Mouse (Mus musculus) G1E (cell line): ENCODE data around the gene Fn1. TPM values are rescaled to one million over a fixed set of nuclear protein-coding genes. Genes with fewer than 3 reads are reported as not detected.

Source experiments
- ATAC-seq: 2 replicates; pipeline ENCODE4 v1.8.0; 2016; ENCODE audit warnings: mild to moderate bottlenecking; ENCODE audit not compliant: insufficient number of reproducible peaks, poor library complexity, low FRiP score, severe bottlenecking; ENCODE audit errors: extremely low read depth
- DNase-seq: peaks from one replicate; pipeline ENCODE4 v3.0.0; 2012; ENCODE audit warnings: low spot score
- H3K27me3 ChIP-seq: 2 replicates; pipeline ENCODE4 v1.6.1; 2012; ENCODE audit warnings: mild to moderate bottlenecking, low read length, inconsistent platforms; ENCODE audit not compliant: insufficient read depth
- H3K36me3 ChIP-seq: replicated peaks from 2 replicates; pipeline ENCODE3; 2012; ENCODE audit warnings: mild to moderate bottlenecking, inconsistent platforms
- H3K4me1 ChIP-seq: 2 replicates; pipeline ENCODE4 v1.6.1; 2012; ENCODE audit warnings: low read depth, low read length, inconsistent platforms, mixed read lengths; ENCODE audit not compliant: insufficient read depth
- H3K4me3 ChIP-seq: 2 replicates; pipeline ENCODE4 v1.5.1; 2012; ENCODE audit warnings: low read depth, mild to moderate bottlenecking, inconsistent platforms, low read length, moderate library complexity, mixed read lengths
- H3K9me3 ChIP-seq: replicated peaks from 2 replicates; pipeline ENCODE4 v1.6.1; 2012; ENCODE audit warnings: inconsistent platforms
- CTCF ChIP-seq: IDR thresholded peaks from 2 replicates; pipeline ENCODE4 v1.5.1; 2012; ENCODE audit warnings: low read depth, low read length, inconsistent platforms, mixed read lengths
- GATA1 ChIP-seq: IDR thresholded peaks from 2 replicates; pipeline ENCODE4 v1.6.1; 2012; ENCODE audit warnings: borderline replicate concordance, low read length, inconsistent platforms, mixed read lengths
- GATA2 ChIP-seq: IDR thresholded peaks from 2 replicates; pipeline ENCODE4 v1.6.1; 2012; ENCODE audit warnings: low read depth, low read length, inconsistent platforms, borderline replicate concordance
- POLR2AphosphoS5 ChIP-seq: IDR thresholded peaks from 2 replicates; pipeline ENCODE4 v1.6.1; 2012; ENCODE audit warnings: low read depth, low read length, inconsistent platforms; ENCODE audit not compliant: insufficient replicate concordance
- TAL1 ChIP-seq: conservative IDR thresholded peaks from 2 replicates; pipeline ENCODE4 v1.6.1; 2012; ENCODE audit warnings: low read depth, low read length, inconsistent platforms, mixed read lengths
- polyA plus RNA-seq: library from polyadenylated mRNA; stranded (reverse); fragments of >175 nt; gene quantifications from 2 replicates; pipeline ENCODE4 v1.2.3, GENCODE M21; 2012
- total RNA-seq, 2 experiments: library from RNA; stranded (forward) in 1 of 2; stranded (reverse) in 1 of 2; fragments of 200-1000 nt in 1 of 2; fragments of >200 nt in 1 of 2; fragmentation: Nextera tagmentation in 1 of 2; gene quantifications; 2 replicates each; pipeline ENCODE4 v1.2.3; 2014 to 2017

Gene Fn1
- total and polyA plus RNA-seq, 3 experiments = 0.01 to 0.98 TPM; not detected in 1

- Histone ChIP-seq H3K36me3 (no peaks in the 10 kb centered on the region), H3K4me1 (peaks cover 5% of the 10 kb centered on the region; the same call in 1 of the 2 replicates), H3K4me3 (no peak overlapping the region), H3K27me3 (peaks cover 17% of the 10 kb centered on the region), H3K9me3 (no peaks in the 10 kb centered on the region)
- DNase-seq = no peak
- ATAC-seq = no peak
- TF ChIP-seq GATA2 (no peak), TAL1 (no peak), CTCF (no peak), POLR2AphosphoS5 (no peak), GATA1 (no peak)
Observed at GRCm38 (mm10) chr1:71651828-71652227, 1.2 kb downstream of the Fn1 start.

- Histone ChIP-seq H3K36me3 (no peaks in the 10 kb centered on the region), H3K27me3 (peaks cover 17% of the 10 kb centered on the region), H3K4me3 (no peak overlapping the region), H3K9me3 (no peaks in the 10 kb centered on the region), H3K4me1 (peaks cover 5% of the 10 kb centered on the region; the same call in 1 of the 2 replicates)
- no peak for DNase-seq
- no peak for ATAC-seq
- no peak for TF ChIP-seq POLR2AphosphoS5
- TF ChIP-seq CTCF = no peak
- no peak for TF ChIP-seq TAL1
- TF ChIP-seq GATA1 = no peak
- TF ChIP-seq GATA2 = no peak
Observed at GRCm38 (mm10) chr1:71651315-71651714, 1.7 kb downstream of the Fn1 start.

- DNase-seq = no peak
- ATAC-seq = no peak
- Histone ChIP-seq H3K4me1 (peaks cover 5% of the 10 kb centered on the region; the same call in 1 of the 2 replicates), H3K36me3 (no peaks in the 10 kb centered on the region), H3K27me3 (peaks cover 17% of the 10 kb centered on the region), H3K4me3 (no peak overlapping the region), H3K9me3 (no peaks in the 10 kb centered on the region)
- no peak for TF ChIP-seq CTCF
- no peak for TF ChIP-seq TAL1
- no peak for TF ChIP-seq POLR2AphosphoS5
- no peak for TF ChIP-seq GATA1
- TF ChIP-seq GATA2 = no peak
Observed at GRCm38 (mm10) chr1:71650741-71651140, 2.3 kb downstream of the Fn1 start.

GRCm38 (mm10) chr1:71648166-71648565, 4.8 kb downstream of the Fn1 start:
- no peak for TF ChIP-seq GATA2
- no peak for TF ChIP-seq CTCF
- TF ChIP-seq TAL1 = no peak
- TF ChIP-seq GATA1 = no peak
- no peak for TF ChIP-seq POLR2AphosphoS5
- DNase-seq = no peak

GRCm38 (mm10) chr1:71646774-71647173, 6.2 kb downstream of the Fn1 start:
- DNase-seq (no peak), ATAC-seq (no peak)
- Histone ChIP-seq H3K4me3 (no peak overlapping the region), H3K36me3 (no peaks in the 10 kb centered on the region), H3K27me3 (peaks cover 2% of the 10 kb centered on the region; the same call in 1 of the 2 replicates), H3K9me3 (no peaks in the 10 kb centered on the region), H3K4me1 (no peaks in the 10 kb centered on the region)
- TF ChIP-seq TAL1 (no peak), CTCF (no peak), GATA2 (no peak), POLR2AphosphoS5 (no peak), GATA1 (no peak)

More at GRCm38 (mm10) chr1:71648166-71648565, 4.8 kb downstream of the Fn1 start:
- ATAC-seq = no peak
- Histone ChIP-seq H3K27me3 (peaks cover 10% of the 10 kb centered on the region), H3K4me1 (peaks cover 5% of the 10 kb centered on the region; the same call in 1 of the 2 replicates), H3K9me3 (no peaks in the 10 kb centered on the region), H3K4me3 (no peak overlapping the region), H3K36me3 (no peaks in the 10 kb centered on the region)

GRCm38 (mm10) chr1:71645999-71646398, 7.0 kb downstream of the Fn1 start:
- no peak overlapping the region for H3K4me3 ChIP-seq
- ATAC-seq (no peak), DNase-seq (no peak)
- TF ChIP-seq GATA1 (no peak), TAL1 (no peak), CTCF (no peak), POLR2AphosphoS5 (no peak), GATA2 (no peak)
- no peaks in the 10 kb centered on the region; the same call in 1 of the 2 replicates for H3K27me3 ChIP-seq
- H3K36me3 ChIP-seq = no peaks in the 10 kb centered on the region
- H3K9me3 ChIP-seq = no peaks in the 10 kb centered on the region
- no peaks in the 10 kb centered on the region for H3K4me1 ChIP-seq
